Mouse (Mus musculus) gastrocnemius, postnatal 4 days (tissue): ENCODE data around the gene Sh3rf3. TPM values are rescaled to one million over a fixed set of nuclear protein-coding genes. Genes with fewer than 3 reads are reported as not detected.
A peak's percentile ranks its signal among the peaks of the same experiment; 100 is the strongest.

ENCODE experiments used
- DNase-seq, 2 experiments: peaks; one replicate each; pipeline ENCODE4 v3.0.0; 2021 to 2022; ENCODE audit warnings: low spot score in 2 of 2, mixed read lengths in 2 of 2
- total RNA-seq, 2 experiments: library from RNA; stranded (reverse); gene quantifications; 2 replicates each; pipeline ENCODE4 v1.2.3; 2021

The Sh3rf3 gene
- total RNA-seq, 2 experiments from 2014 or later: 6.6 to 6.7 TPM

DNA sequence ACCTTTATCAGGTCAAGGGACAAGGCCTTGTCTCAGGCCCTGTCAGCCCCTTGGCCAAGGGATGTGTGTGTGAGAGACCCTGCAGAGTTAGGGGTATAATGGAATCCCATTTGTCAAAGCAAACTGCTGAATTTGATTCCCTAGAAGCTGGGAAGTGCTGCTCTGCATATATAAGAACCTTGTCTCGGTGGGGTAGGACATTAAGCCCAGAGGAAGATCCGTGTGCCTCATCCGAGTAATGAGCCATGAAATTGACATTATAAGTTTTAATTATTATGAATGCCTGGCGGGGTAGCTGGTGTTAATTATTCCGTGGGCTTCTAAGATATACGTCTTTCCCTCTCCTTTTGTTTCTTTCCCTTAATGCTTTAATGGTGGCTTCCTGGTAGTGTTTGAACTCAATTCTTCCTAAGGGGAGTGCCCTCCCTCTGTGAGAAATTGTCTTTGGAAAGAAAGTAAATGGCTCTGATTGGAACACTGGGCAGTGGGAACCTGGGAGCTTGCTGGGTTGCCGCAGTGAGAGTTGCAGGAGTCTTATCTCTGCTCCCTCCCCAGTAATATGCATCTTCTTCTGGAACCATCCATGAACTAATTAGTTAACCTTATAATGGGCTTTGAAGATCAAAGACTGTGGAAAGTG, 166.3 kb downstream of the Sh3rf3 start:
- DNase-seq: no peak

- DNase-seq: no peak
These were observed 168.6 kb downstream of the Sh3rf3 start for GRCm38 (mm10) chr10:58981674-58982329.

GRCm38 (mm10) chr10:58982546-58983154, 169.5 kb downstream of the Sh3rf3 start:
- DNase-seq: no peak

GRCm38 (mm10) chr10:58991611-58992010, 178.5 kb downstream of the Sh3rf3 start:
- no peak for DNase-seq

- DNase-seq: no peak
These were observed 181.6 kb downstream of the Sh3rf3 start for GRCm38 (mm10) chr10:58994726-58995125.

GRCm38 (mm10) chr10:58995132-58995531, 182.0 kb downstream of the Sh3rf3 start:
- no peak for DNase-seq

DNA sequence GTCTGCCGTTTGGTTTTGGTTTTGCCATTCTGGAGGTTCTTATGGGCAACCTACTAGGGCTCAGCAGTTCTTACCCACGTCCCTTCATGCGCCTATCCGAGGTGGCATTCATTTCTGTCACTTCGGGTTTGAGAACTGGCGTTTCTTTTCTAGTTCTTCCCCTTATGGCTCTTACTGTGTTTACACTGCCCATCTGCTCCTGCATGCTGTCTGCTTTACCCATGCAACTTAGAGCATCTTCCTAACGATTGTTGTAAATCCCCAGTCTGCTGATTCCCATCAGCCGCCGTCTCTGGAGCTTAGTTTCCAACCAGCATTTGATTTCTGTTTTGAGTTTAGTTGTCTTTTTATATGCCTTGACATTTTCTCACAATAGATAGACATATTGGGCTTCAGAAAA, 189.2 kb downstream of the Sh3rf3 start:
- DNase-seq: no peak

GRCm38 (mm10) chr10:59011415-59011814, 198.3 kb downstream of the Sh3rf3 start:
- no peak for DNase-seq

- DNase-seq: no peak
These were observed 200.5 kb downstream of the Sh3rf3 start for GRCm38 (mm10) chr10:59013618-59014017.

DNA sequence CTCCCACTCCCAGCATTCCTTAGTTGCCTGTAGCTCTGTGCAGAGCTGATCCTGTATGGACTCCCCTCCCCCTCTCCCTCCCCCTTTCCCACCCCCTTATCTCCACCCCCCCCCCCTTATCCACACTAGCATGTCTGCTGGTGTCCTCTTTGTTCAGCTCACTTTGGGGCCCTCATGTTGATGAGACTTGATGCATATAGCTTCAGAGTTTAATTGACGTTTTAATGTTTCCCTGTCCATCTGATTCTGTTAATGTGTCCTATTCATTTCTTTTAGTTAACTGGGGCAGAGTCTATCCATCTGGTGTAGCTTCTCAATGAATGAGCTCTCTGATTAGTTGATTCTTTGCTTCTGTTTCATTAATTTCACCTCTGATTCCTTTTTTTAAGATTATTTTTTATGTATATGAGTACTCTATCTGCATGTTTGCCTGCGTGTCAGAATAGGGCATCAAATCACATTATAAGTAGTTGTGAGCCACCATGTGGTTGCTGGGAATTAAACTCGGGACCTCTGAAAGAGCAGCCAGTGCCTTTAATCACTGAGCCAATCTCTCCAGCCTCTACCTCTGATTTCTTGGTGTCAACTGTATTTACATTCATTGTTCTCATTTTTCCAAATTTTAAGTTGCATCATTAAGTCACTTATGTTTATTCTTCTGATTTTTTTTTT, 206.3 kb downstream of the Sh3rf3 start:
- DNase-seq: no peak

GRCm38 (mm10) chr10:59050434-59050833, 237.3 kb downstream of the Sh3rf3 start:
- DNase-seq: no peak

DNA sequence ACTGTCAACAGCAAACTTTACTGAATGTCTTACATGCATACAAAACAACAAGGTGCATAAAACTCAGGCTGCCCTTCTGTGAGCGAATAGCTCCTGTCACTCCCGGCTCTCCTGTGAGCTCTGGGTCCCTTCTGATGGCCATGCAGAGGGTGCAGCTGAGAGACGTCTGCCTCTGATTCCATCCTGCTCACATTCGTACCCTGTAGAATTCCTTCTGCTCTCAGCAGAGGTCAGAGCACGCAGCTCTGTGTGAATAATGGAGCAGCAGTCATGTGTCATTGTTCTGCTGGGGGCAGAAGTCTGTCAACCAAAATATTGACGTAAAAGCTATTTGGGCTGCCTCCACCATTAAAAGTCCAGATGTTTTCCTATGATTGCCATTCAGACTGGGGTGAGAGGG, 243.1 kb downstream of the Sh3rf3 start:
- DNase-seq: no peak

DNA sequence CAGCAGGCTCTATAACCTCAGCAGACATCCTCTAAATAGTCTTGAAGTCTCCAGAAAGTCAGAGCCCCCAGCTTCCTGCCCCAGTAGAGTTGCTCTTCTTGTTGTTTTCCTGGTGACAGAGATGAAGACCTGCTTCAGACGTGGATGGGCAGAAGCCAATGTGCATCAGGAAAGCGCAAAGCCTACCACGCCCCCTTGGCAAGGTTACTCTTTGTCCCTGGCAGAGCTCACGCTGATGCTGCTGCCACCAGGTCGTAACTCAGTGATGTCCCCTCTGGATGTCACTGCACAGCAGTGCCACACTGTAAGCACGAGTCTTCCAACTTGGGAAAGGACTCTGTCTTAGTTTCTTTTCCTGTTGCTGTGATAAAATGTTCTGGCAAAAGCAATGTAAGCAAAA, 253.6 kb downstream of the Sh3rf3 start:
- no peak for DNase-seq

DNA sequence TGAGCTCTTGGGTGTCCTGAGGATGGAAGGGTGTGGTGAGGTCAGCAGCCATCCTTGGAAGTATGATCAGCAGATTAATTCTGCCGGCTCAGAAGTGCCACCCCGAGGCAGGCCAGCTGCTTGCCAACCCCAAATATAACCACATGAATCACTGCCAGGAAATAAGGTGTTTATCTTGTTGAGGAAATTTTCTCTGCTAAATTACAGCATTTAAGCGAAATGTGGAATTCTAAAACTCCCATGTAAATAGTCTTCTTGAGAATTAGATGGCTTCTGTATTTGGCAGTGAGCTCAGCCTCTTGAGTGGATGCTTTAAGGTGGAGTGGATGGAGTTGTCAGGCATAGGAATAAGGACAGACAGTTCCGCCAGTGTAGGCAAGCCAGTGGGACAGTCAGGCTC, 259.7 kb downstream of the Sh3rf3 start:
- DNase-seq: no peak

- no peak for DNase-seq
These were observed 263.5 kb downstream of the Sh3rf3 start for GRCm38 (mm10) chr10:59076681-59077080.

DNA sequence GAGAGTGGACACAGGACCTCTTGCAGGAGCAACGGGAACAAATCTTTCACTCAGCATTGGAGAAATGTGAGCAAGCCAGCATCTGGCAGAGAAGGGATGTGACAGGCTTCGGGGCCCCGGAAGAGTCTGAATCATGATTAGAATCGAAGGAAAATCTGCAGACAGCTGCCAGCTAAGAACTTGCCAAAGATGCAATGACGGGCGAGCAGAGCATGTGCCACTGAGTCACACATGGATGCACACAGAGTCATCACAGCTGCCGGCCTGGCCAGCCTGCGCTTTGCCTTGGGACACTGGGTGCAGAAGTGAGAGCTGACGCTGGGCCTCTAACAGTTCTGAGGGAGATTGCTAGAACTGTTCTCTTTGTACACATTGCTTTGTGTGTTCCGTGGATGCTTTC, 264.8 kb downstream of the Sh3rf3 start:
- peak in 1 of 2 experiments; percentile 21 for DNase-seq

DNA sequence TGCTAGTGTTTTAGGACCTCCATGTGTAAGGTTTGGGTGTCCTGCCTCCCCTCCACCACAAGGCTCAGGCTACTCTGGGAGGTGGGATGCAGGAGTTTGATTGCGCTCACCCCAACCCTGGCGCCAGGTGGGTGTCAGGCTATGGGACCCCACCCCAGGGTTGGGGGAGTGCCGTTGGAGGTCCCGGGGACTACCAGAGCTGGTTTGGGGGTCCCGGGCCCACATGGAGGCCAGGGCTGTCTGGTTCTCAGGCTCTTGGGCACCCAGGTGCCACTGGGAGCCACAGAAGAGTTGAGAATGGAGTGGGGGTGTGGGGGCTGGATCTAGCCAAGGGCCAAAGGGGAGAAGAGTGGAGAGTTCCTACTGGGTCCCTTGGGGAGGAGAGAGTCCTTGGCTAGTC, 272.4 kb downstream of the Sh3rf3 start:
- no peak for DNase-seq

DNA sequence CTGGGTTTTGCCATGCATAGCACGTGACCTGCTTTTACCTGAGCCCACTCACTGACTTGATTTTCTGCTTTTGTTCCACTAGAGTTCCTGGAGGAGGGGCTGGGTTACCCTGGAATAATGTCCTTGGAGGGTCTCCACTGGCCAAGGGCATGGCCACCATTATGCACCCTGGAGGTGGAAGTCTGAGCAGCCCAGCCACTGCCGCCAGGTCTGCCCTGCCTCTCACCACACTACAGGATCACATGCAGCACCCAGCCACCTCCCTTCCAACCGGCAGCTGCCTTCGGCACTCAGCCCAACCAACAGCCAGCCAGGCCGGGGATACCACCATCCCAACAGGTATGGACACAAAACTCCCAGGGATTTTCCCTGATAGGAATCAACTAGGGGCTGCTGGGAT, 273.4 kb downstream of the Sh3rf3 start:
- DNase-seq: no peak

- DNase-seq: no peak
These were observed 276.9 kb downstream of the Sh3rf3 start for GRCm38 (mm10) chr10:59089861-59090621.

- DNase-seq: no peak
These were observed 277.4 kb downstream of the Sh3rf3 start for GRCm38 (mm10) chr10:59090622-59090971.

GRCm38 (mm10) chr10:59091556-59091955, 278.4 kb downstream of the Sh3rf3 start:
- DNase-seq: no peak
